Mouse (Mus musculus) pancreas, adult 10 weeks (tissue): ENCODE data around the gene Exoc3l2. TPM values are rescaled to one million over a fixed set of nuclear protein-coding genes. Genes with fewer than 3 reads are reported as not detected.

ENCODE experiments used
- polyA plus RNA-seq: library from polyadenylated mRNA; stranded (reverse); fragments of 350-450 nt; fragmentation: Illumina TruSeq; extraction: RNeasy Lipid Tissue Mini Kit (QIAGEN cat#74804); gene quantifications from one replicate; pipeline ENCODE4 v1.2.3, GENCODE M21; 2015; ENCODE audit warnings: low read depth, low replicate concordance; ENCODE audit not compliant: insufficient read depth

Exoc3l2 gene
- 14.3 TPM for polyA plus RNA-seq

DNA sequence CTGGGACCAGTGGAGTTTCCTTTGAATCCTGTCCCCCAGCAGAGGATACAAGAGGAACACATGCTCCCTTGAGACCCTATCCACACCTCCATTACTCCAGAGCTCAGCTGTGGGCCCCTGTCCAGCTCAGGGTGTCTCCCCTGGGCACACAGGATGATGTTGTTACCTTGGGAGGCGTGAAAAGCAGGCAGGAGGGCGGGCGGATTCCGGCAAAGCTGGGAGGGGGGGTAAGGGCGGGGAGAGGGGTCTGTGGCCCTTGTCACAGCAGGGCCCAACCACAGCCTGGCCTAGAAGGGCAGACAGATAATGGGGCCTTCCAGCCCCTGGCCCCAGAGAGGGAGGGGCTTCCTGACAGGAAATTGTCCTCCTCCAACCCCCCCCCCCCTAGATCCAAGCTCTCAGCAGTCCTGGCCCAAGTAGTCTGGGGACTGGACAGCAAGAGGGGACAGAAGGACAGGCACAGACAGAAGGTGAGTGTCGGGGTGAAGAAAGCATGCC, at the start of gene Exoc3l2:
Exoc3l2 (plus strand) TSS at position 448 of the 498 bp plus-strand sequence.

DNA sequence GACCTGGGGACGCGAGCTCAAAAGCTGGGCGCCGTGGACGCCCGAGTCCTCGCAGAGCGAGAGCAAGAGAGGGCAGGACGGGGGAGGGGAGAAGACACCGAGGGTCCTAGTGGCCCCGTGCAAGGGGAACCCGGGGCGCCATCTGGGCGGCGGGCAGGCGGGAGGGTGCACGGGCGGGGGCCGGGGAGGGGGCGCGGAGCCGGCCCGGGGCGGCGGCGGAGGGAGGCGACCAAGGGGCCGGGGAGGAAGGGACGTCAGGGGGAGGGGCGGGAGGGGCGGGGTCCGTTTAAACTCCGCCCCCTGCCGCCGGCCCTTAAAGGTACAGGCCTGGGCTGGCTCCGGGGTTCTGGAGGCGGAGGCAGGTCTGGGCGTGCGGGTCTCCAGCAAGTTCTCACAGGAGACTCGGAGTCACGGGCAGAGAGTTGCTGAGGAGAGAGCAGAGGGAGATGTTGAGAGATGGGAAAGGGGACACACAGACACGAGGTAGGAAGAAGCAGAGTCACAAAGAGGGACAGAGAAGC, 4.5 kb upstream of the Exoc3l2 start, which contains the start of gene Mark4:
Mark4 (minus strand) TSS at position 231 of the 521 bp plus-strand sequence.

DNA sequence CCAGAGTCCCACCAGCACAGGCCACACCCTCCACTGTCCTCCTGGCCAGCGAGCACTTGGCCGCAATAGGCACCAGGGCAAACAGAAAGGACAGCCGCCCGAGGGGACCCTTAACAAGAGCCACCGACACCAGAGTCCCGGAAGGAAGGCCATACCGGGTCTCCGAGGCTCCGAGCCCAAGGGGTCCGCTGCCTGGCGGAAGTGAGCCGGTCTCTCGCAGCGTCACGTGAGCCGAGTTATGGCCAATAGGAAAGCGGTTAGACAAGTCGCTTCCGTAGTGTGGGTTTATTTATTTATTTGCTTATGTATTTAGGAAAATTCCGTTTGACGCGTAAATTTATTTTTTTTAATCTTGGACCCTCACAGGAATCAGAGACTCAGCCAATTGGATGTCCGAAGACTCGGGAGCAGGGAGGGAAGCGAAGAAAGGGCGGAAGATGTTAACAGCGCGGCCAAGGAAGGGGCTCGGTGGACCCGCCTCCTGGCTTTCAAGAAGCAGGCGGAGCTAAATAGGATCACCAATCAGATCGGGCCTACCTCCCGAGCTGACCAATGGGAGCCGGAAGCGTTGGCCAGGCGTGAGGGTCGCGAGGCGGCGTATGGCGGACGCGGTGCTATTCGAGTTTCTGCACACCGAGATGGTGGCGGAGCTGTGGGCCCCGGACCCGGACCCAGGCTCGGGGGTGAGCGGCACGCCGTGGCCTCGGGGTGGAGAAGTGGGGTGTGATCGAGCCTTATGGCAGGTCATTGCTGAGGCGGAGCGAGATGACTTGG, 45.2 kb downstream of the Exoc3l2 start, which contains the start of the genes Bloc1s3 and Trappc6a:
Bloc1s3 (minus strand) TSS at position 218 of the 774 bp plus-strand sequence.
Trappc6a (plus strand) TSS at position 246 of the 774 bp plus-strand sequence.

DNA sequence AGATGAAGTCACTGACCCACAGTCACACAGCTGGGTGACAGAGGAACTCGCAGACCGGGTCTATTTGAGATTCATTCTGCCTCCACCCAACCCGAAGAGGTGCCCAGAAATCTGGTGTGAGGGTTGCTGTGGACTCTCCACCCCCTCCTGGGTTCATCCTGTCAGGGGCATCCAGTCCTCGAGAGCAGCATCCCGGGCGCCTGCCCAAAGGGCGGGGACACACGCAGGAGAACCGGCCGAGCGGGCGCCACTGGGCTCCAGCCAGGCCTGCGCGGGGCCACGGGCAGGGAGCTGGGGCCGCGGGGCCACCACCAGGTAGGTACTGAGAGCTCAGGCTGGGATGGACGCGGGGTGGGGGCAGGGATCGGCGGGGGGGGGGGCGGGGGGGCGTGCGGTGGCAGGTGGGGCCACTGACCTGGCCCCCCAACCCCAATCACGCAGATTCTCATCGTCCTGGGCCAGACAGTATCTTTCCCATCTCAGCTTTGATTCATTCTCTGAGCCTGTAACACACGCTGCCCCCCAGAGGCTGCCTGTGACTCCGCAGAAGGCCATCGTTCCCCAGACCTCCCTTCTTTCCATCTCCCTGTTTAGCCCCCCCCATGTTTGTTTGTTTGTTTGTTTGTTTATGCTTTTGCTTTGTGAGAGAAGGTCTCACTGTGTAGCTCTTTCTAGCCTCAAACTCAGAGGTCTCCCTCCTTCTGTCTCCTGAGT, 54.7 kb downstream of the Exoc3l2 start, which contains the start of gene Nkpd1:
Nkpd1 (plus strand) TSS at position 187 of the 714 bp plus-strand sequence.

Other genes starting within 250 kb of the Exoc3l2 start
- gene Opa3, start 235.0 kb upstream of the Exoc3l2 start, polyA plus RNA-seq, result 3.2 TPM
- 15.6 TPM for gene Vasp, start 191.5 kb upstream of the Exoc3l2 start, polyA plus RNA-seq
- not detected for gene Ppm1n, start 183.3 kb upstream of the Exoc3l2 start, polyA plus RNA-seq
- 0.98 TPM for gene Rtn2, start 180.7 kb upstream of the Exoc3l2 start, polyA plus RNA-seq
- 3.5 TPM for gene Fosb, start 153.3 kb upstream of the Exoc3l2 start, polyA plus RNA-seq
- 11.2 TPM for gene Ercc1, start 118.6 kb upstream of the Exoc3l2 start, polyA plus RNA-seq
- gene Cd3eap, start 103.8 kb upstream of the Exoc3l2 start, polyA plus RNA-seq, result 2.5 TPM
- gene Ppp1r13l, start 103.6 kb upstream of the Exoc3l2 start, polyA plus RNA-seq, result 2.4 TPM
- gene Ercc2, start 81.3 kb upstream of the Exoc3l2 start, polyA plus RNA-seq, result 7.7 TPM
- gene Klc3, start 59.2 kb upstream of the Exoc3l2 start, polyA plus RNA-seq, result 4.6 TPM
- 0.68 TPM for gene Ckm, start 58.6 kb upstream of the Exoc3l2 start, polyA plus RNA-seq
- gene Mark4, start 4.5 kb upstream of the Exoc3l2 start, polyA plus RNA-seq, result 7.8 TPM
- 1.00 TPM for gene Bloc1s3, start 45.0 kb downstream of the Exoc3l2 start, polyA plus RNA-seq
- 19.1 TPM for gene Trappc6a, start 45.1 kb downstream of the Exoc3l2 start, polyA plus RNA-seq
- not detected for gene Nkpd1, start 54.5 kb downstream of the Exoc3l2 start, polyA plus RNA-seq
- 31.9 TPM for gene Ppp1r37, start 99.7 kb downstream of the Exoc3l2 start, polyA plus RNA-seq
- gene Zfp296, start 114.0 kb downstream of the Exoc3l2 start, polyA plus RNA-seq, result not detected
- gene Gemin7, start 114.3 kb downstream of the Exoc3l2 start, polyA plus RNA-seq, result 23.7 TPM
- 22.2 TPM for gene Clasrp, start 141.2 kb downstream of the Exoc3l2 start, polyA plus RNA-seq
- gene Relb, start 166.1 kb downstream of the Exoc3l2 start, polyA plus RNA-seq, result 4.5 TPM
- gene Clptm1, start 201.7 kb downstream of the Exoc3l2 start, polyA plus RNA-seq, result 22.6 TPM
- not detected for gene Apoc2, start 214.6 kb downstream of the Exoc3l2 start, polyA plus RNA-seq
- not detected for gene Gm44805, start 218.1 kb downstream of the Exoc3l2 start, polyA plus RNA-seq
- gene Apoc4, start 218.1 kb downstream of the Exoc3l2 start, polyA plus RNA-seq, result not detected
- 15.3 TPM for gene Apoc1, start 229.3 kb downstream of the Exoc3l2 start, polyA plus RNA-seq
- gene Apoe, start 235.9 kb downstream of the Exoc3l2 start, polyA plus RNA-seq, result 298 TPM